Mouse (Mus musculus) right cerebral cortex, postnatal 14 days (tissue): ENCODE results near the gene Prr14.
"Not testable (repeated sequence)": the region's sequence is repeated elsewhere in the genome, so short reads cannot be mapped to it uniquely, and the experiment has no call there.

Experiments
- DNase-seq: peaks from one replicate; pipeline ENCODE4 v3.0.0; 2022

Gene Prr14

GRCm38 (mm10) chr7:127459311-127459710 lies at the start of gene Prr14:
Gene Prr14, plus strand, starts transcription at chr7:127459611.
- DNase-seq: not testable (repeated sequence)

GRCm38 (mm10) chr7:127411418-127411817 lies 48.0 kb upstream of the Prr14 start:
- DNase-seq: no peak

GRCm38 (mm10) chr7:127421388-127422191 lies 37.8 kb upstream of the Prr14 start, which contains the start of gene Zfp688:
Gene Zfp688, minus strand, starts transcription at chr7:127422068.
- DNase-seq: peak; percentile 93

GRCm38 (mm10) chr7:127422247-127422646 lies 37.2 kb upstream of the Prr14 start:
- DNase-seq: peak; percentile 27

- DNase-seq: no peak
These were observed 34.1 kb upstream of the Prr14 start for GRCm38 (mm10) chr7:127425291-127425690.

- DNase-seq: no peak
These were observed 33.5 kb upstream of the Prr14 start for GRCm38 (mm10) chr7:127425911-127426310.

GRCm38 (mm10) chr7:127426354-127426753 lies 33.1 kb upstream of the Prr14 start:
- no peak for DNase-seq

- no peak for DNase-seq
These were observed 24.2 kb upstream of the Prr14 start for GRCm38 (mm10) chr7:127435206-127435605.

- no peak for DNase-seq
These were observed 21.7 kb upstream of the Prr14 start for GRCm38 (mm10) chr7:127437724-127438123.

- DNase-seq: no peak
These were observed 15.4 kb upstream of the Prr14 start for GRCm38 (mm10) chr7:127443976-127444375.

GRCm38 (mm10) chr7:127448521-127449300 lies 10.7 kb upstream of the Prr14 start, which contains the start of gene Zfp689:
Gene Zfp689, minus strand, starts transcription at chr7:127449158.
- DNase-seq: peak; percentile 87

GRCm38 (mm10) chr7:127449966-127450365 lies 9.4 kb upstream of the Prr14 start:
- no peak for DNase-seq

- DNase-seq: no peak
These were observed 6.4 kb upstream of the Prr14 start for GRCm38 (mm10) chr7:127453056-127453455.

- DNase-seq: no peak
These were observed 4.5 kb upstream of the Prr14 start for GRCm38 (mm10) chr7:127454905-127455304.

GRCm38 (mm10) chr7:127458371-127459122 lies 864 bp upstream of the Prr14 start:
- DNase-seq: not testable (repeated sequence)

- DNase-seq: no peak
These were observed 5.8 kb downstream of the Prr14 start for GRCm38 (mm10) chr7:127465191-127465590.

- not testable (repeated sequence) for DNase-seq
These were observed 6.3 kb downstream of the Prr14 start for GRCm38 (mm10) chr7:127465670-127466069.

GRCm38 (mm10) chr7:127466606-127467005 lies 7.2 kb downstream of the Prr14 start:
- DNase-seq: no peak

- no peak for DNase-seq
These were observed 10.8 kb downstream of the Prr14 start for GRCm38 (mm10) chr7:127470011-127470715.

- peak; percentile 82 for DNase-seq
These were observed 11.6 kb downstream of the Prr14 start for GRCm38 (mm10) chr7:127470743-127471645.

GRCm38 (mm10) chr7:127471646-127472010 lies 12.2 kb downstream of the Prr14 start:
- DNase-seq: peak; percentile 55
